Mouse (Mus musculus): ENCODE measurements around the gene Mdfi.

GRCm38 (mm10) chr17:47872311-47873011, 38.0 kb upstream of the Mdfi start:
- no peak for TF ChIP-seq EP300 (IDR thresholded peaks at IDR 0.05; ENCODE audit: low read depth)
- no peak for TF ChIP-seq CTCF (IDR thresholded peaks at IDR 0.05; ENCODE audit: low read depth)
